Mouse (Mus musculus): ENCODE measurements around the gene Tfb2m. TPM values are rescaled to one million over a fixed set of nuclear protein-coding genes. Genes with fewer than 3 reads are reported as not detected.

The Tfb2m gene
- polyA plus RNA-seq, 1 experiment from 2014 or later: 31.3 TPM

GRCm38 (mm10) chr1:179517713-179518465, 28.2 kb downstream of the Tfb2m start, which contains the start of gene Smyd3:
TSS of gene Smyd3 (minus strand) at chr1:179518041.
- ATAC-seq (ENCODE audit: low FRiP score) (peak; percentile 90), DNase-seq (ENCODE audit: low spot score) (peak; percentile 91)
- peak within 1 kb of the TSS; percentile 77 for H3K9ac ChIP-seq
- H3K27ac ChIP-seq: no peak within 1 kb of the TSS
- 7% methylated on average over 39 of the region's 39 CpGs for WGBS
- H3K9me3 ChIP-seq (ENCODE audit: control insufficient read depth, low read length): no peaks in the 10 kb centered on the region
- no peaks in the 10 kb centered on the region for H3K27me3 ChIP-seq (ENCODE audit: control insufficient read depth, insufficient read depth, low read length)
- H3K4me2 ChIP-seq (replicated peaks): peak within 1 kb of the TSS; percentile 99
- H3K4me1 ChIP-seq (replicated peaks; ENCODE audit: control insufficient read depth, insufficient read depth, low read length): peaks cover 11% of the 10 kb centered on the region; the same call in 1 of the 2 replicates
- peak within 1 kb of the TSS; percentile 78 for H3K4me3 ChIP-seq (replicated peaks; ENCODE audit: low read length)
- H3K36me3 ChIP-seq (replicated peaks; ENCODE audit: control insufficient read depth, insufficient read depth): no peaks in the 10 kb centered on the region

GRCm38 (mm10) chr1:179516941-179517712, 28.9 kb downstream of the Tfb2m start:
- WGBS: under 1% methylated on average over 21 of the region's 21 CpGs
- no peak for DNase-seq (ENCODE audit: low spot score)
- no peak overlapping the region for H3K27ac ChIP-seq

GRCm38 (mm10) chr1:179511895-179512294, 34.2 kb downstream of the Tfb2m start:
- no peak overlapping the region for H3K4me3 ChIP-seq (replicated peaks; ENCODE audit: low read length)
- no peak overlapping the region for H3K27ac ChIP-seq
- DNase-seq (ENCODE audit: low spot score) (no peak), ATAC-seq (ENCODE audit: low FRiP score) (no peak)
- H3K27me3 ChIP-seq (ENCODE audit: control insufficient read depth, insufficient read depth, low read length): no peaks in the 10 kb centered on the region
- H3K9me3 ChIP-seq (ENCODE audit: control insufficient read depth, low read length): no peaks in the 10 kb centered on the region
- WGBS: 87% methylated on average over 7 of the region's 7 CpGs
- no peak overlapping the region for H3K9ac ChIP-seq
- 0 out of 2 replicates have a peak, but pooled peaks cover 5% of the 10 kb centered on the region for H3K4me1 ChIP-seq (replicated peaks; ENCODE audit: control insufficient read depth, insufficient read depth, low read length)
- H3K4me2 ChIP-seq (replicated peaks): no peak overlapping the region
- H3K36me3 ChIP-seq (replicated peaks; ENCODE audit: control insufficient read depth, insufficient read depth): no peaks in the 10 kb centered on the region

More at GRCm38 (mm10) chr1:179516941-179517712, 28.9 kb downstream of the Tfb2m start:
- H3K4me2 ChIP-seq (replicated peaks): peak overlapping the region; percentile 99
- H3K27me3 ChIP-seq (ENCODE audit: control insufficient read depth, insufficient read depth, low read length): no peaks in the 10 kb centered on the region
- H3K4me1 ChIP-seq (replicated peaks; ENCODE audit: control insufficient read depth, insufficient read depth, low read length): peaks cover 11% of the 10 kb centered on the region; the same call in 1 of the 2 replicates
- H3K36me3 ChIP-seq (replicated peaks; ENCODE audit: control insufficient read depth, insufficient read depth): no peaks in the 10 kb centered on the region
- peak overlapping the region; percentile 78 for H3K4me3 ChIP-seq (replicated peaks; ENCODE audit: low read length)
- no peaks in the 10 kb centered on the region for H3K9me3 ChIP-seq (ENCODE audit: control insufficient read depth, low read length)
- peak; percentile 73; the same call in 1 of the 2 replicates for ATAC-seq (ENCODE audit: low FRiP score)
- H3K9ac ChIP-seq: peak overlapping the region; percentile 77

GRCm38 (mm10) chr1:179510546-179511340, 35.3 kb downstream of the Tfb2m start:
- H3K27ac ChIP-seq: no peak overlapping the region
- H3K4me2 ChIP-seq (replicated peaks): no peak overlapping the region
- ATAC-seq (ENCODE audit: low FRiP score) (no peak), DNase-seq (ENCODE audit: low spot score) (no peak)
- H3K9ac ChIP-seq: no peak overlapping the region
- H3K36me3 ChIP-seq (replicated peaks; ENCODE audit: control insufficient read depth, insufficient read depth): no peaks in the 10 kb centered on the region
- H3K9me3 ChIP-seq (ENCODE audit: control insufficient read depth, low read length): no peaks in the 10 kb centered on the region
- no peak overlapping the region for H3K4me3 ChIP-seq (replicated peaks; ENCODE audit: low read length)
- no peaks in the 10 kb centered on the region for H3K4me1 ChIP-seq (replicated peaks; ENCODE audit: control insufficient read depth, insufficient read depth, low read length)
- 90% methylated on average over 13 of the region's 13 CpGs for WGBS
- H3K27me3 ChIP-seq (ENCODE audit: control insufficient read depth, insufficient read depth, low read length): no peaks in the 10 kb centered on the region

GRCm38 (mm10) chr1:179506530-179507315, 39.3 kb downstream of the Tfb2m start:
- H3K4me2 ChIP-seq (replicated peaks): no peak overlapping the region
- DNase-seq (ENCODE audit: low spot score): peak; percentile 46
- no peaks in the 10 kb centered on the region for H3K9me3 ChIP-seq (ENCODE audit: control insufficient read depth, low read length)
- H3K9ac ChIP-seq: no peak overlapping the region
- H3K27me3 ChIP-seq (ENCODE audit: control insufficient read depth, insufficient read depth, low read length): no peaks in the 10 kb centered on the region
- no peak for ATAC-seq (ENCODE audit: low FRiP score)
- no peaks in the 10 kb centered on the region for H3K4me1 ChIP-seq (replicated peaks; ENCODE audit: control insufficient read depth, insufficient read depth, low read length)
- 70% methylated on average over 9 of the region's 9 CpGs for WGBS
- H3K36me3 ChIP-seq (replicated peaks; ENCODE audit: control insufficient read depth, insufficient read depth): no peaks in the 10 kb centered on the region
- no peak overlapping the region for H3K4me3 ChIP-seq (replicated peaks; ENCODE audit: low read length)
- no peak overlapping the region for H3K27ac ChIP-seq

GRCm38 (mm10) chr1:179502565-179502964, 43.5 kb downstream of the Tfb2m start:
- DNase-seq (ENCODE audit: low spot score) (peak; percentile 76), ATAC-seq (ENCODE audit: low FRiP score) (no peak)
- H3K4me2 ChIP-seq (replicated peaks): no peak overlapping the region
- WGBS: 24% methylated on average over 3 of the region's 3 CpGs
- no peak overlapping the region for H3K4me3 ChIP-seq (replicated peaks; ENCODE audit: low read length)
- no peak overlapping the region for H3K9ac ChIP-seq
- no peaks in the 10 kb centered on the region for H3K36me3 ChIP-seq (replicated peaks; ENCODE audit: control insufficient read depth, insufficient read depth)
- no peak overlapping the region for H3K27ac ChIP-seq
- H3K9me3 ChIP-seq (ENCODE audit: control insufficient read depth, low read length): no peaks in the 10 kb centered on the region
- no peaks in the 10 kb centered on the region for H3K4me1 ChIP-seq (replicated peaks; ENCODE audit: control insufficient read depth, insufficient read depth, low read length)
- no peaks in the 10 kb centered on the region for H3K27me3 ChIP-seq (ENCODE audit: control insufficient read depth, insufficient read depth, low read length)

GRCm38 (mm10) chr1:179499257-179499656, 46.8 kb downstream of the Tfb2m start:
- no peak for DNase-seq (ENCODE audit: low spot score)
- H3K27me3 ChIP-seq (ENCODE audit: control insufficient read depth, insufficient read depth, low read length): no peaks in the 10 kb centered on the region
- no peak overlapping the region for H3K9ac ChIP-seq
- no peak for ATAC-seq (ENCODE audit: low FRiP score)
- no peaks in the 10 kb centered on the region for H3K4me1 ChIP-seq (replicated peaks; ENCODE audit: control insufficient read depth, insufficient read depth, low read length)
- no peaks in the 10 kb centered on the region for H3K36me3 ChIP-seq (replicated peaks; ENCODE audit: control insufficient read depth, insufficient read depth)
- H3K4me3 ChIP-seq (replicated peaks; ENCODE audit: low read length): no peak overlapping the region
- no peaks in the 10 kb centered on the region for H3K9me3 ChIP-seq (ENCODE audit: control insufficient read depth, low read length)
- no peak overlapping the region for H3K4me2 ChIP-seq (replicated peaks)
- H3K27ac ChIP-seq: no peak overlapping the region
- WGBS: 92% methylated on average over 3 of the region's 3 CpGs

GRCm38 (mm10) chr1:179492908-179493307, 53.2 kb downstream of the Tfb2m start:
- no peak overlapping the region for H3K9ac ChIP-seq
- 93% methylated on average over 5 of the region's 5 CpGs for WGBS
- no peaks in the 10 kb centered on the region for H3K9me3 ChIP-seq (ENCODE audit: control insufficient read depth, low read length)
- no peak for DNase-seq (ENCODE audit: low spot score)
- no peak overlapping the region for H3K4me2 ChIP-seq (replicated peaks)
- ATAC-seq (ENCODE audit: low FRiP score): no peak
- H3K4me3 ChIP-seq (replicated peaks; ENCODE audit: low read length): no peak overlapping the region
- H3K27ac ChIP-seq: no peak overlapping the region
- no peaks in the 10 kb centered on the region for H3K36me3 ChIP-seq (replicated peaks; ENCODE audit: control insufficient read depth, insufficient read depth)
- no peaks in the 10 kb centered on the region for H3K4me1 ChIP-seq (replicated peaks; ENCODE audit: control insufficient read depth, insufficient read depth, low read length)
- no peaks in the 10 kb centered on the region for H3K27me3 ChIP-seq (ENCODE audit: control insufficient read depth, insufficient read depth, low read length)
